Mouse (Mus musculus): ENCODE data around the gene Clcn1.

Gene Clcn1

DNA sequence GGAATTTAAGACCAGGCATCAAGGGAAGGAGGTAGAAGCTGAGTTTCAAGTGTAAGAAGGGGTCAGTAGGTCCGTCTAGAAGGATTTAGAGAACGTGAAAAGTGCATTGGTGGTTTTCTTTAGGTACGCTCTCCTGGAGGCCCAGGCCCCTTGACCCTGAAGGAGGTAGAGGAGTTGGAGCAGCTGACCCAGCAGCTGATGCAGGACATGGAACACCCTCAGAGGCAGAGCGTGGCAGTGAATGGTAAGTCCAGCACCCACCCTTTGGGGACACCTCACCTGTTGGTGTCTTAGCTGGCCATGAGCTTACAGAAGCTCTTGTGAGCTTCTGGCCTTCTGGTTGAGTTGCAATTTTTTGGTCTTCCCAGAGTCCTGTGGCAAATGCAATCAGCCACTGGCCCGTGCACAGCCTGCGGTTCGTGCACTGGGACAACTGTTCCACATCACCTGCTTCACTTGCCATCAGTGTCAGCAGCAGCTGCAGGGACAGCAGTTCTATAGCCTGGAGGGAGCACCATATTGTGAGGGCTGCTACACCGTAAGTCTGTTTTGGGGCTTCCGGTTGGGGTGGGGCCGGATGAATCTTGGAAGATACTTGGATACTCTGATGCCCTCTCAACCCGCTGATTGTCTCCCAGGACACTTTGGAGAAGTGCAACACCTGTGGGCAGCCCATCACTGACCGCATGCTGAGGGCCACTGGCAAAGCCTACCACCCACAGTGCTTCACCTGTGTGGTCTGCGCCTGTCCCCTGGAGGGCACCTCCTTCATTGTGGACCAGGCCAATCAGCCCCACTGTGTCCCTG lies 69.5 kb downstream of the Clcn1 start:
- Histone ChIP-seq H3K4me1 (replicated peaks; ENCODE audit: low read depth, low read length) (peaks cover 20% of the 10 kb centered on the region), H3K27me3 (ENCODE audit: insufficient read depth, low read length) (peaks cover 57% of the 10 kb centered on the region), H3K4me3 (replicated peaks; ENCODE audit: low read length) (no peak overlapping the region), H3K9me3 (ENCODE audit: low read length) (no peaks in the 10 kb centered on the region), H3K36me3 (ENCODE audit: insufficient read depth, low read length) (peaks cover 37% of the 10 kb centered on the region)
- no peak for TF ChIP-seq NANOG (IDR thresholded peaks at IDR 0.05; ENCODE audit: borderline replicate concordance, low read length)
- no peak for TF ChIP-seq POU5F1 (IDR thresholded peaks at IDR 0.05; ENCODE audit: borderline replicate concordance, low read length)
- TF ChIP-seq CTCF (conservative IDR thresholded peaks at IDR 0.05; ENCODE audit: low read length), result no peak

DNA sequence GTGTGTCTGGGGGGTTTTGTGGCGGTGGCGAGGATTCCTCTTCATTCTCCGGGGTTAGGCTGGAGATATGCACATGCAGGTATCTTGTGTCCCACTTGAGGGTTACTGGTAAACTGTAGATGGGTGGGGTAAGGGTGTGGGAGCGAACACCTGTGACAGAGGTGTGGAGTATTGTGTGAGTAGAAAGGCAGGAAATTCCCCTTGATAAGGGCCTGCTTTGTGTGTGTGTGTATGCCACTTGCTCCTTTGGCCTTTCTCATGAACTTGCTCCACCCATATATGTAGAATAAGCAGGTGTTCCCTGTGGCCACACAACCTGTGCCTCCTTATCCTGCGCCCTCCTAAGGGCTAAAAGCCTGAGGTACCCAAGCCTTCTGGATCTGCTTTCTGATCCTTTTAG lies 70.4 kb downstream of the Clcn1 start:
- H3K27me3 ChIP-seq (ENCODE audit: insufficient read depth, low read length), result peaks cover 55% of the 10 kb centered on the region
- no peak overlapping the region for H3K4me3 ChIP-seq (replicated peaks; ENCODE audit: low read length)
- H3K4me1 ChIP-seq (replicated peaks; ENCODE audit: low read depth, low read length), result peaks cover 11% of the 10 kb centered on the region
- no peak for TF ChIP-seq CTCF (conservative IDR thresholded peaks at IDR 0.05; ENCODE audit: low read length)
- TF ChIP-seq POU5F1 (IDR thresholded peaks at IDR 0.05; ENCODE audit: borderline replicate concordance, low read length), result no peak
- TF ChIP-seq NANOG (IDR thresholded peaks at IDR 0.05; ENCODE audit: borderline replicate concordance, low read length), result no peak
- H3K9me3 ChIP-seq (ENCODE audit: low read length), result no peaks in the 10 kb centered on the region
- peaks cover 37% of the 10 kb centered on the region for H3K36me3 ChIP-seq (ENCODE audit: insufficient read depth, low read length)

DNA sequence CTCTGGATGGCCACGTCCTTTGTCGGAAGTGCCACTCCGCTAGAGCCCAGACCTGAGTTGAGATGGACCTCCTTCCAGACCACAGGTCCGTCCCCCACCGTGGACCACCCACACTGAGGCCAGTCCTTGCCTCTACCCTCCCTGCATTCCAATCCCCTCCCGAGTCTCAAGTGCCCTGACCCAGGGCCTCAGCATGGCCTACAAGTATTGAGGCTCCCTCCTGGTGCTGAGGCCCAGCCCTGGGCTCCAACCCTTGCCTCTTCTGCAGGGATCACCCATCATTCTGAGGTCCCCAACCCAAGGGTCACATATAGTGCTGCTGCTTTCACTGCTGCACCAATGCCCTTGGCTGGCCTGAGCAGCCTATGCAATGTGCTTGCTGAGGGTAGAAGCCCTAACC lies 71.4 kb downstream of the Clcn1 start:
- Histone ChIP-seq H3K27me3 (ENCODE audit: insufficient read depth, low read length) (peaks cover 54% of the 10 kb centered on the region), H3K9me3 (ENCODE audit: low read length) (no peaks in the 10 kb centered on the region), H3K4me3 (replicated peaks; ENCODE audit: low read length) (no peak overlapping the region), H3K36me3 (ENCODE audit: insufficient read depth, low read length) (peaks cover 37% of the 10 kb centered on the region), H3K4me1 (replicated peaks; ENCODE audit: low read depth, low read length) (peaks cover 9% of the 10 kb centered on the region; the same call in 1 of the 2 replicates)
- no peak for TF ChIP-seq POU5F1 (IDR thresholded peaks at IDR 0.05; ENCODE audit: borderline replicate concordance, low read length)
- no peak for TF ChIP-seq CTCF (conservative IDR thresholded peaks at IDR 0.05; ENCODE audit: low read length)
- TF ChIP-seq NANOG (IDR thresholded peaks at IDR 0.05; ENCODE audit: borderline replicate concordance, low read length), result no peak

DNA sequence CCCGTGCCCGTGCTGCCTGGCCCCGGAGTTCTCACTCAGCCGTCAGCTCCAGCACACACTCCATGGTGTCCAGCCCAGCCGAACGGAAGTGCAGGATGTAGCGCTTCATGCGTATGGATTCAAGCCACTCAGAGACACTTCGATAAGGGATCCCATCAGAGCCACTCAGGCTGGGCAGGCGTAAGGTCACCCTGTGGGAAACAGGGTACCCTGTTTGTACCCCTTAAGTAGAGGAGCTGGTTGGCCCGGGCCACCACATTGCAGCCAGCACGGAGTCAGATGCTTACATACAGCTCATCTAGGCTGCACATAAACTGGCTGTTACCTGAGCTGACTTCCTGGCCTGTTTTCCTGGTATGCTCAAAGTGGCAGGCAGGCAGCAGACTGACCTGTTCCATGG lies 72.4 kb downstream of the Clcn1 start:
- TF ChIP-seq NANOG (IDR thresholded peaks at IDR 0.05; ENCODE audit: borderline replicate concordance, low read length), result no peak
- Histone ChIP-seq H3K27me3 (ENCODE audit: insufficient read depth, low read length) (peaks cover 53% of the 10 kb centered on the region), H3K9me3 (ENCODE audit: low read length) (no peaks in the 10 kb centered on the region), H3K36me3 (ENCODE audit: insufficient read depth, low read length) (peaks cover 37% of the 10 kb centered on the region), H3K4me3 (replicated peaks; ENCODE audit: low read length) (no peak overlapping the region), H3K4me1 (replicated peaks; ENCODE audit: low read depth, low read length) (peaks cover 9% of the 10 kb centered on the region; the same call in 1 of the 2 replicates)

DNA sequence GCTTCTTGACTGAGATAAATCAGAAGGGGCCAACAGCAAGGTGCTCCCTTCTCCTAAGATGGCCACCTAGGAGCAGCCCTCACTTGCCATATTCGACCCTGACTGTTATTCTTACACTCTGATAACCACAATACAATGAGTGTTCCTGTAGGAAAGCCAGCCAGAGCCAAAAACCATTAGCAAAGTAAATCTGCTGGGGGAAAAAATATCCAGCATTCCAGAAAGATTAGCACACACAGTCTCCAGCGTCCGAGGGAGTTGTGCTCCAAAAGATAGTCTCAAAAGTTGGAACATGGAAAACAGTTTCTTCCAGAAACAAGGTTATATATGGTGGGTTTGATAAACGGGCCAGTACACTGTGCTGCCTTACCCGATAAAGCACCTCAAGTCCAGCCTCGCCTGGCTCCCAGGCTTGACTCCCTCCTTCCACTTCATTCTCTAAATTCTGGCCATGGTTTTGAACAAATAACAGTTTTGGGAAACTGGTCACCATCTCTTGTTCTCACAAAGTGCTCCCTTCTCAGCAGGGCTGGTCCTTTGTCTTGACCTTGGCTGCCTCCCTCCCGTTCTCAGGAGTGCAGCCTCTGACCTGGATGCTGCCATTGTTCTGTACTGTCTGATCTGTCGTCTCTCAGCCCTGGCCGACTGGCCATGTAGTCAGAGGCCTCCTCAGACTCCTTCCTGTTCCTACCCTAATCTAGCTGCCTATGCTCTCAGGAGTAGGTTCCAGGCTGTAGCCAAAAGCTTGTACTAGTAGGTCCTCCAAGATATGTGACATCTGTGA lies 73.1 kb downstream of the Clcn1 start:
- Histone ChIP-seq H3K4me1 (replicated peaks; ENCODE audit: low read depth, low read length) (peaks cover 9% of the 10 kb centered on the region; the same call in 1 of the 2 replicates), H3K4me3 (replicated peaks; ENCODE audit: low read length) (no peak overlapping the region), H3K27me3 (ENCODE audit: insufficient read depth, low read length) (peaks cover 54% of the 10 kb centered on the region; the same call in 1 of the 2 replicates), H3K36me3 (ENCODE audit: insufficient read depth, low read length) (peaks cover 37% of the 10 kb centered on the region), H3K9me3 (ENCODE audit: low read length) (no peaks in the 10 kb centered on the region)
- TF ChIP-seq NANOG (IDR thresholded peaks at IDR 0.05; ENCODE audit: borderline replicate concordance, low read length) (no peak), CTCF (conservative IDR thresholded peaks at IDR 0.05; ENCODE audit: low read length) (no peak), POU5F1 (IDR thresholded peaks at IDR 0.05; ENCODE audit: borderline replicate concordance, low read length) (no peak)

DNA sequence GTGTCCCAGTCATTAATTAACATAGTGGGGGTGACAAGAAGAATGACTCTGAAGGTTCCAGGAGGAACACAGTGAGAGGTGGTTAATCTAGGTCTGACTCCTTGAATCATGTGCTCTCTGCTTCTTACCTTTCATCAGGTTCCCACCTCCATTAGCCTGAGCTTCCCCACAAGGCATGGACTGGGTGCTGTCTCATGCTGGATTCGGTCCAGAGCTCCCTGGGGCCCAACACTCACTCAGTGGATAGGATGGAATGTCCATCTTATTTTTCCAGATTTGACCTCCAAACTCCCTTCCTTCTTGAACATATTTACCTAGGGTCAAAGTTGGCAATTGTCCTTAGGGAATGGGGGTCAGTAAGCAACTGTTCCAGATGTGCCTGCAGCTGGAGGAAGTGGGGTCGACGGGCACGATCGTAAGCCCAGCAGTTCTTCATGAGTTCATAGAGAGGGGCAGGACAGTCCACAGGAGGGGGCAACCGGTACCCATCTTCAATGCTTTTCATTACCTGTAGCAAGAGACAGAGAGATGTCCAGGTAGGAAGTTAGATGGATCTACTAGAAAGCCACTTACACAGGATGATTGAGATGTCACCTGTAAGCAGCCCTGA lies 73.9 kb downstream of the Clcn1 start:
- no peak for TF ChIP-seq NANOG (IDR thresholded peaks at IDR 0.05; ENCODE audit: borderline replicate concordance, low read length)
- no peak for TF ChIP-seq POU5F1 (IDR thresholded peaks at IDR 0.05; ENCODE audit: borderline replicate concordance, low read length)
- TF ChIP-seq CTCF (conservative IDR thresholded peaks at IDR 0.05; ENCODE audit: low read length), result no peak
- Histone ChIP-seq H3K27me3 (ENCODE audit: insufficient read depth, low read length) (peaks cover 49% of the 10 kb centered on the region; the same call in 1 of the 2 replicates), H3K4me1 (replicated peaks; ENCODE audit: low read depth, low read length) (peaks cover 9% of the 10 kb centered on the region; the same call in 1 of the 2 replicates), H3K4me3 (replicated peaks; ENCODE audit: low read length) (no peak overlapping the region), H3K9me3 (ENCODE audit: low read length) (no peaks in the 10 kb centered on the region), H3K36me3 (ENCODE audit: insufficient read depth, low read length) (peaks cover 37% of the 10 kb centered on the region)

DNA sequence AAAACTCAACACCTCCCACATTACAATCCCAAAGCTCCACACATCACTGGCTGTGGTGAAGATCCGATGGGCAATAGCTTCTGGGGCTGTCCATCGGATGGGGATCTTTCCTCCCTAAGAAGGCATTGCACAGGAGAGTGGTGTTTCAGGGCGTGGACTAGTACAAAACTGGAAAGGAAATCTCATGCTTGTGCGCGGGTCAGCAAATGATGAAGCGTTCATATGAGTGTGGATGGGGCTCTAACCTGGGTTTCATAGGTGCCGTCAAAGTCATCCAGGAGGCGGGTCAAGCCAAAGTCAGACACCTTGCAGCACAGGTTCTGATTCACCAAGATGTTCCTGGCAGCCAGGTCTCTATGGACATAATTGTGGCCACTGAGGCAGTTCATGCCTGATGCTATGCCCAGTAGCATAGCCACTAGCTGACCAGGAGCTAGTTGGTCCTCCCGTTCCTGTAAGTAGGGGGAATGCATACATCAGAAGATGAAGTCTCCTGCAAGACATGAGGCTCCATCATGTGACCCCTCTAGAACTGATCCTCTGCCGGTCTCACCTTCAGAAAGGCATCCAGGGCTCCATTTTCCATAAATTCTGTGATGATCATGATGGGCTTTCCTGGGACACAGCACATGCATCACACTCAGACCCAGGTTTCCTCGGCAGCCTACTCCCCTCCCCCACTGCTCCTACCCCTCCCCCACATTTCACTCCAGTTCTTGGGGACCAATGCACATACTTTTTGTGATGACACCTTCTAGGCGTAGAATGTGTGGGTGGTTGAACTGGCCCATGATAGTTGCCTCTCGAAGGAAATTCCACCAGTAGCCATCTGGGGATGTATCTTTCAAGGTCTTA lies 74.8 kb downstream of the Clcn1 start:
- H3K4me1 ChIP-seq (replicated peaks; ENCODE audit: low read depth, low read length), result peaks cover 9% of the 10 kb centered on the region; the same call in 1 of the 2 replicates
- H3K36me3 ChIP-seq (ENCODE audit: insufficient read depth, low read length), result peaks cover 29% of the 10 kb centered on the region
- no peak overlapping the region for H3K4me3 ChIP-seq (replicated peaks; ENCODE audit: low read length)
- no peaks in the 10 kb centered on the region for H3K9me3 ChIP-seq (ENCODE audit: low read length)
- TF ChIP-seq NANOG (IDR thresholded peaks at IDR 0.05; ENCODE audit: borderline replicate concordance, low read length) (no peak), CTCF (conservative IDR thresholded peaks at IDR 0.05; ENCODE audit: low read length) (no peak), POU5F1 (IDR thresholded peaks at IDR 0.05; ENCODE audit: borderline replicate concordance, low read length) (no peak)
- peaks cover 49% of the 10 kb centered on the region; the same call in 1 of the 2 replicates for H3K27me3 ChIP-seq (ENCODE audit: insufficient read depth, low read length)

Data from E14TG2a.4 (cell line).